Mouse (Mus musculus) embryonic fibroblast, embryonic 13.5 days (primary cell): ENCODE results near the gene Tgfbrap1. TPM values are rescaled to one million over a fixed set of nuclear protein-coding genes. Genes with fewer than 3 reads are reported as not detected.
"Not testable (repeated sequence)": the region's sequence is repeated elsewhere in the genome, so short reads cannot be mapped to it uniquely, and the experiment has no call there.

Source experiments
- H3K27ac ChIP-seq: 2 replicates; pipeline ENCODE4 v1.5.1; 2012; ENCODE audit warnings: low read length, control low read depth, inconsistent platforms; ENCODE audit not compliant: insufficient read depth
- H3K4me1 ChIP-seq: 2 replicates; pipeline ENCODE4 v1.6.1; 2011; ENCODE audit warnings: low read length; ENCODE audit not compliant: control insufficient read depth, insufficient read depth
- H3K4me3 ChIP-seq: 2 replicates; pipeline ENCODE4 v1.5.1; 2011; ENCODE audit warnings: mild to moderate bottlenecking, control low read depth, low read length; ENCODE audit not compliant: insufficient read depth
- CTCF ChIP-seq: IDR thresholded peaks from 2 replicates; pipeline ENCODE4 v1.5.1; 2011; ENCODE audit warnings: mild to moderate bottlenecking, control low read depth, low read length, moderate library complexity, borderline replicate concordance; ENCODE audit not compliant: insufficient read depth
- POLR2A ChIP-seq: IDR thresholded peaks from 2 replicates; pipeline ENCODE4 v1.6.1; 2011; ENCODE audit warnings: low read depth, mild to moderate bottlenecking, control low read depth, low read length, moderate library complexity
- polyA plus RNA-seq: library from polyadenylated mRNA; stranded (reverse); fragments of >200 nt; gene quantifications from 2 replicates; pipeline ENCODE4 v1.2.4, GENCODE M21; 2011; ENCODE audit warnings: low read depth; ENCODE audit not compliant: missing spikeins, insufficient read length

The Tgfbrap1 gene
- polyA plus RNA-seq, 1 experiment = 15.1 TPM

- H3K4me3 ChIP-seq = no peak overlapping the region
- TF ChIP-seq CTCF = no peak
- no peak for TF ChIP-seq POLR2A
- H3K4me1 ChIP-seq = no peaks in the 10 kb centered on the region
- H3K27ac ChIP-seq = no peak overlapping the region
Measured at GRCm38 (mm10) chr1:43047811-43048210, 50.6 kb downstream of the Tgfbrap1 start.

DNA sequence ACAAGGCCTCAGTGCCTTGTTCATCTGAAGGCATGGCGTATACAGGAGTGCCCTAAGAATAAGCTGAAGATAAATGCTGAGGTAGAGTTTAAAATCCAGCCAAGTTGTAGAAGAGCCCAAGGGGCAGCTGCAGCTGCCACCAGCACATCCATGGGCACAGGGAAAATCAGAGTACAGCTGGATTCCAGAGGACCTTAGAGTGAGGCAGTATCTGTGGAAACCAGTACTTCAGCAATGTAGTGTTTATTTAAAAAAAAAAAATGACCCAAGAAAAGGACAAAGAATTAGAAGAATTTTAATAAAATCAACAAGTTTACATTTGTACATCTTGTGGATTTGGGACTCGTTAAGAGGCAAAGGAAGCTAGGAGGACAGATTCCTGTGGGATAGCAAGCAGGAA lies 51.4 kb downstream of the Tgfbrap1 start:
- Histone ChIP-seq H3K4me3 (no peak overlapping the region), H3K27ac (no peak overlapping the region), H3K4me1 (no peaks in the 10 kb centered on the region)
- TF ChIP-seq POLR2A = no peak
- no peak for TF ChIP-seq CTCF

DNA sequence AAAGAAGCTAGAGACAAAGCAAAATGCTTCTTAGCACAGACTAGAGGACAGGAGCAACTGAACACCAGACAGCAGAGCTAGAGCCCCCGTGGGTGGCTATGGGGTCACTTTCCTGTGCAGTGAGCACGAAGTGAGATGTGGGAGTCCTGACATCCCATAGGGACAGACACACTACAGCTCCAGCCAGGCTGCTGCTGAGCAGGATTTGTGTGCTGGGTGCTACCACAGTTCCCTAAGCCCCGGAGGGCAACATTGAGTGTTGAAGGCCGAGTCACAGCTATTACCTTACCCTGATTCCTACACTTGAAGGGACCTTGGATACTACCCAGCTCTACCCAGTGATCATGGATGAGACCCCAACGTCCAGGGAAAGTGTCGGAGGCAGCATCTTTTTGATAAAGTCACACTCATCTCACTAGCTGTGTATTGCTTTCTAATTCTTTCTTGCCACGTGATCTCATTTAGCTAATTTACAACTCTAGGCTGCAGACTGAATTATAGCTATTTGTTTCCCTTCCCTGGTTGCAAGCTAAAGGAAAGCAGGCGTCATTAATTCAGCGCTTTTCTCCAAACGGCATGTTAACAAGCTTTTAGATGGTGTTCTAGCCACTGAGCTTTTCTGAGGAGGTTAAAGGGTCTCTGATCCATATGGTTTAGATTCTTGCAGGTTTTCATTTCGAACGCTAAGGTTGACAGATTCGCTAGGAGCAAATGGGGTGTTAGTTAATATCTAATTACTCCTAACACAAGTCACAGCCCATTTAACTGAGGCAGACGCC lies 53.0 kb downstream of the Tgfbrap1 start:
- H3K4me1 ChIP-seq = no peaks in the 10 kb centered on the region
- no peak for TF ChIP-seq CTCF
- no peak for TF ChIP-seq POLR2A
- H3K27ac ChIP-seq = no peak overlapping the region
- H3K4me3 ChIP-seq = no peak overlapping the region

DNA sequence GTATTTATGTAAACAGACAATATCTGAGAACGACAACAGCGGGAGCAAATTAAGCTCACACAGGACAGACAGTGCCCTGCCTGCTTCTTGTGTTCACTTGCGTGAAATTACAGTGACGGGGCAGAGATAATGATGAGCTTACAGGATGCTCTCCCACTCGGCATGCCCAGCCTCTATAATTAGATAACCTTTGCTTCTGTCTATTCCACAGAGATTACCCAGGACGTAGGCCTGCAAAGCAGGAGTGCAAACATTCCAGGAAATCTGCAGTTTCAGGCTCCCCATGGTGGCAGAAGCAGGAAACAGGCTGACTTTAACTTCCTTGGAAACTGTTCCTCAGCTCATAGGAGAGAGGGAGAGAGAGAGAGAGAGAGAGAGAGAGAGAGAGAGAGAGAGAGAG lies 56.2 kb downstream of the Tgfbrap1 start:
- Histone ChIP-seq H3K27ac (no peak overlapping the region), H3K4me3 (no peak overlapping the region), H3K4me1 (no peaks in the 10 kb centered on the region)
- no peak for TF ChIP-seq CTCF
- TF ChIP-seq POLR2A = no peak

GRCm38 (mm10) chr1:43036014-43036413 lies 62.4 kb downstream of the Tgfbrap1 start:
- Histone ChIP-seq H3K4me1 (no peaks in the 10 kb centered on the region), H3K27ac (no peak overlapping the region), H3K4me3 (no peak overlapping the region)
- TF ChIP-seq CTCF (no peak), POLR2A (no peak)

- H3K4me1 ChIP-seq, H3K27ac ChIP-seq, H3K4me3 ChIP-seq: not testable (repeated sequence)
Measured at GRCm38 (mm10) chr1:43015153-43015685, 83.2 kb downstream of the Tgfbrap1 start.

DNA sequence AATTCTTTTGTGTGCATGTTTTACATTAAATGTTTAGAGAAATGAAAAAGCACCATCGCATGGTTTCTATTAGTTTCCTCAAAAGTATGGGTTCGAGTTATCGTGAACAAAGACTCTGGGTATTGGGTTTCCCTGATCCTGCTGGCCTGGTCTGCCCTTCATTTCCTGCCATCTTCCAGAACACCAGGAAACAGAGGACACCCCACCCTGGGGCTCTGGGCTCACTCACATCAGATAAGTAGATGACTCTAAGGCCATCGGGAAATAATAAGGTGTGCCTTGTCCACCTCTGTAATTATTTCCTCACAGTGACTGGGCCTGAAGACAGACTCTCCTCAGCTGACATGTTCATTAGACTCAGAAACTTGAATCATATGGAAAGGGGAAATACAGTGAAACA lies 88.0 kb downstream of the Tgfbrap1 start:
- no peak overlapping the region for H3K27ac ChIP-seq
- TF ChIP-seq CTCF (no peak), POLR2A (no peak)
- H3K4me1 ChIP-seq = no peaks in the 10 kb centered on the region
- no peak overlapping the region for H3K4me3 ChIP-seq

- TF ChIP-seq POLR2A = no peak
- no peak for TF ChIP-seq CTCF
- no peak overlapping the region for H3K4me3 ChIP-seq
Measured at GRCm38 (mm10) chr1:43006524-43006923, 91.9 kb downstream of the Tgfbrap1 start.

GRCm38 (mm10) chr1:43006051-43006514 lies 92.4 kb downstream of the Tgfbrap1 start:
- Histone ChIP-seq H3K27ac (no peak overlapping the region), H3K4me3 (no peak overlapping the region), H3K4me1 (no peaks in the 10 kb centered on the region)
- no peak for TF ChIP-seq CTCF
- no peak for TF ChIP-seq POLR2A

More at GRCm38 (mm10) chr1:43006524-43006923, 91.9 kb downstream of the Tgfbrap1 start:
- Histone ChIP-seq H3K27ac (no peak overlapping the region), H3K4me1 (no peaks in the 10 kb centered on the region)

Other genes with a start within 250 kb of the Tgfbrap1 start
- gene Mrps9, start 247.4 kb downstream of the Tgfbrap1 start, polyA plus RNA-seq = 30.9 and 33.4 TPM in 2 replicates
- 1.8 and 2.0 TPM in 2 replicates for gene Gpr45, start 145.8 kb downstream of the Tgfbrap1 start, polyA plus RNA-seq
- 16.7 and 18.9 TPM in 2 replicates for gene AI597479, start 73 bp upstream of the Tgfbrap1 start, polyA plus RNA-seq
- 92.1 and 137 TPM in 2 replicates for gene Fhl2, start 98.3 kb upstream of the Tgfbrap1 start, polyA plus RNA-seq